Mouse (Mus musculus): Measurements from ENCODE around the gene Nol10. TPM values are rescaled to one million over a fixed set of nuclear protein-coding genes. Genes with fewer than 3 reads are reported as not detected.

Gene Nol10
- polyA plus RNA-seq, 1 experiment = 6.3 TPM

DNA sequence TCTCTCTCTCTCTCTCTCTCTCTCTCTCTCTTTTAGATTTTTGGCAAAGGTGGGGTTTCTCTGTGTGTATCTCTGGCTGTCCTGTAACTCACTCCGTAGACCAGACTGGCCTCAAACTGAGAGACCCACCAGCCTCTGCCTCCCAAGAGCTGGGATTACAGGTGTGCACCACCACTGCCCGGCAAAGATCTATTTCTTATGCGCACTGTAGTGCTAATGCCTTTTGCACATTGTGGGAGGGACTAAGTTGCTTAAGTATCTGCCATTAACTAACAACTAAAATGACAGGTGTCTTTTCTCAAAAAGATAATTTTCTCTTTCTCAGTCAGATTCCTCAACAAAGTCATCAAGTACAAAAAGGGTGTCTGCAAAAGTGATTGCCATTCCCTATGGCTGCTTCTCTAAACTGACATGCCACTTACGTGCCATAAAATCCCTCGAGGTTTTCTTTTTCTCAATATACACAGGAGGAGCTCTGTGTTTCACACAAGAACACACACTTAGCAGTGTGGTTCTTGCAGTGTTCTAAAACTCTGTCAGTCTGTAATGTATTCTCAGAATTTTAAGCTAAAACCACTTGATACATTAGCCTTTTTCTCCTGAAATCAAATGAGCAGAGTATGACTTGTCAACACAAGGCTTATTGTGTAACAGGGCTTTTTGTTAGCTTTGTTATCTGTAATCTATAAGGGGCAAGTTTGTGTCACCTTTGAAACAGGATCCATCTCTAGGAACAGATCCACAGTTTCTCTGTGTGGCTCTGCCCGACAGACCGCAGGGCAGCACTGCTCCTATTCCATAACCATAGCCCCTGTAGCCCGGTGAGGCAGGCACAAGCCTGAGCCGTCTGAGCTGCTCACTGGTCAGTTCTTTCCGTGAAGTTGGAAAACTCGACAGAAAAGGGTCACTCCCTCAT is 77.3 kb downstream of the Nol10 start:
- Histone ChIP-seq H3K27ac (ENCODE audit: insufficient read depth, low read depth, low read length) (no peak overlapping the region), H3K4me3 (ENCODE audit: insufficient read depth, low read length) (no peak overlapping the region), H3K4me1 (ENCODE audit: control insufficient read depth, insufficient read depth, low read length) (peaks cover 15% of the 10 kb centered on the region)
- TF ChIP-seq CTCF (IDR thresholded peaks at IDR 0.05; ENCODE audit: low read depth, low read length) (no peak), POLR2A (IDR thresholded peaks at IDR 0.05; ENCODE audit: borderline replicate concordance, low read depth, low read length) (no peak)

DNA sequence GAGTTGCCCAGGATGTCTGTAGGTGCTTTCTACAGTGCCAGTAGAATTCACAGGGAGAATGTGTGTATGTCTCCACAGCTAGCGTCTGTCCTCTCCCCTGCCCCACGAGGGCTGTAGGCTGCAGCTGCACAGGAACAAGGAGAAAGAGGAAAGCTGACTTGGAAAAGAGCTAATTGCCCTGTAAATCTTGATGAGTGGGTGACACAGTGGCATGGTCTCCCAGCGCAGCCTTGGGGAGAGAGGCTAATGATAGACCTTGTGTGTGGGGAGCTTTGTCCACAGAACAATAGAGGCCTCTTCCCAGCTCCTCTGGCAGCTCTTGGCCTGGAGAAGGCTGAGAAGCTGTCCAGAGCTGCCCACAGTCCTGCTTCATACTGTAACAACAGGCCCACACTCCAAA is 78.5 kb downstream of the Nol10 start:
- no peak overlapping the region for H3K4me3 ChIP-seq (ENCODE audit: insufficient read depth, low read length)
- no peak for TF ChIP-seq CTCF (IDR thresholded peaks at IDR 0.05; ENCODE audit: low read depth, low read length)
- TF ChIP-seq POLR2A (IDR thresholded peaks at IDR 0.05; ENCODE audit: borderline replicate concordance, low read depth, low read length) = no peak
- no peak overlapping the region for H3K27ac ChIP-seq (ENCODE audit: insufficient read depth, low read depth, low read length)
- peaks cover 15% of the 10 kb centered on the region for H3K4me1 ChIP-seq (ENCODE audit: control insufficient read depth, insufficient read depth, low read length)

DNA sequence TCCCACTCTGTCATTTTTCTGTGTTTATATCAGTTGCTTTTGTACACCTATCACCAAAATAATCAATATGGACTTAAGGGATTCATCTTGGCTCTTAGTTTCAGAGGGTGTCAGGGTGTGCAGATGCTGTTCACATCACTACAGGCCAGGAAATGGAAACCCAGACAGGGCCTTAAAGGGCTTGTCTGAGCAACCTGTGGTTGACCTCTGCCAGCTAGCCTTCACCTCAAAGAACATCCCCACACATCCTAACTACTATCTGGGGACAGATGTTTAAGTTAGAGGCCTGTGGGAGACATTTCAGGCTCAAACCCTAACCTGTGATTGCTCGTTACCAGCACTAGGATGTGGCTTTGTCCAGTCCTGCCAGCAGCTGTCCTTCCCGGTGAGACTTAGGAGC is 82.3 kb downstream of the Nol10 start:
- H3K27ac ChIP-seq (ENCODE audit: insufficient read depth, low read depth, low read length) = no peak overlapping the region
- no peak overlapping the region for H3K4me3 ChIP-seq (ENCODE audit: insufficient read depth, low read length)
- TF ChIP-seq POLR2A (IDR thresholded peaks at IDR 0.05; ENCODE audit: borderline replicate concordance, low read depth, low read length) (no peak), CTCF (IDR thresholded peaks at IDR 0.05; ENCODE audit: low read depth, low read length) (no peak)
- H3K4me1 ChIP-seq (ENCODE audit: control insufficient read depth, insufficient read depth, low read length) = peaks cover 15% of the 10 kb centered on the region

DNA sequence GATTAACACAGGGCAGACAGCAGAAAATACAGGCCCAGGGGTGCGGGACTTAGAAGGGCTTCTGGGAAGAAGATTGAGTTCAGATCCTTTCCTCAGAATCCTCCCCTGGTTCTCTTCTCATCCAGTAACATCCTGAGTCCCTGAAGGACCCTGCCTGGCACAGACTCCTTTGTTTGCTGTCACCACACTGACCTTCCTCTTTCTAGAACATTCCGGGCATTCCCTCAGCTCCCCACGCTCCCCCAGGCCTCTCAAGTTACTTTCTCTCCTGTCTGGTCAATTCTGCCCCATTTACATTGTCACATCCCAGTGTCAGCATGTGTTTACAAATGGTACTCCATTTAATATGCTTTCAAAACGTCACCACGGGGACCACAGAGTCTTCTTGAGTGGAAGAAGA is 82.9 kb downstream of the Nol10 start:
- no peak overlapping the region for H3K4me3 ChIP-seq (ENCODE audit: insufficient read depth, low read length)
- peaks cover 15% of the 10 kb centered on the region for H3K4me1 ChIP-seq (ENCODE audit: control insufficient read depth, insufficient read depth, low read length)
- TF ChIP-seq POLR2A (IDR thresholded peaks at IDR 0.05; ENCODE audit: borderline replicate concordance, low read depth, low read length) = no peak
- no peak for TF ChIP-seq CTCF (IDR thresholded peaks at IDR 0.05; ENCODE audit: low read depth, low read length)
- no peak overlapping the region for H3K27ac ChIP-seq (ENCODE audit: insufficient read depth, low read depth, low read length)

DNA sequence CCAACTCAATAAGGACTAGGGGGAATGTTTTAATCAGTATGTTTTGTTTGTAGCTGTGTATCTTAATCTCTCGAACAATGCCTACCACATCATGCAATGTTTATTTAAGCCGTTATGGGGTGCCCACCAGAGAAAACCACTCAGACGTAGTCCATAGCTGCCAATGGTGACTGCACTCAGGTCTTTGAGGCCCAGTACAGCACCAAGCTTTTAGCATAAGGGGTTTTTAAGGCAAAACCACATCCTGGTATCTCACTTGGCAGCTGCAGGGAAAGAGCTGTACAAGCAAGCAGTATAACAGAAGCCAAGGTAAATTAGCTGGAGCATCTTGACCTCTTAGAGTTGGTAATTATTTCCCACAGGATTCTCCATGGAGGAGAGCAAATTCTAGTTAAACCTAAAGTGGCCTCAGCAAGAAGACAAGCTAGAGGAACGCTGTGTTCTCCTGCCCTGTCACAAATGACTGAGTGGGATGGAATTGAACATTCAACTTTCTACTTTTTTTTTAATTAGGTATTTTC is 83.6 kb downstream of the Nol10 start:
- Histone ChIP-seq H3K4me3 (ENCODE audit: insufficient read depth, low read length) (no peak overlapping the region), H3K27ac (ENCODE audit: insufficient read depth, low read depth, low read length) (no peak overlapping the region), H3K4me1 (ENCODE audit: control insufficient read depth, insufficient read depth, low read length) (peaks cover 12% of the 10 kb centered on the region)
- TF ChIP-seq POLR2A (IDR thresholded peaks at IDR 0.05; ENCODE audit: borderline replicate concordance, low read depth, low read length) (no peak), CTCF (IDR thresholded peaks at IDR 0.05; ENCODE audit: low read depth, low read length) (no peak)

DNA sequence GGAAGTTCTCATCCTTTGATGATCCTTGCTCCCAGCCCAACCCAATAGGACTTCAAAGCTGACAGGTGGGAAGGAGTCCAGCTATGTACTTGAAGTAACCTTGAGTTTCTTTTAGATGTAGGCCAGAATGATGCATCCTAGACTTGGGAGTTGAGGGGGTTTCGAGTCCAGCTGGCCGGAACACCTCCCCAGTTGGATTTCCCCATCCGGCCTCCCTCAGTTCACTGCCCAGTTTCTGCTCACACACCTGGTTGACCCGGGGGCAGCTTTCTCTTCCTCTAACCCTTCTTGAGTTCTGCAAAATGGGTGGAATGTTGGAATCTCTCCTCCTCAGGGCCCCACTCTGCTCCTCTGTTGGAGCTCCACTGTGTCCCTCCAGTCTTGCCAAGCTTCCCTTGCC is 85.5 kb downstream of the Nol10 start:
- no peak overlapping the region for H3K4me3 ChIP-seq (ENCODE audit: insufficient read depth, low read length)
- H3K27ac ChIP-seq (ENCODE audit: insufficient read depth, low read depth, low read length) = no peak overlapping the region
- TF ChIP-seq CTCF (IDR thresholded peaks at IDR 0.05; ENCODE audit: low read depth, low read length) (no peak), POLR2A (IDR thresholded peaks at IDR 0.05; ENCODE audit: borderline replicate concordance, low read depth, low read length) (no peak)
- no peaks in the 10 kb centered on the region for H3K4me1 ChIP-seq (ENCODE audit: control insufficient read depth, insufficient read depth, low read length)

DNA sequence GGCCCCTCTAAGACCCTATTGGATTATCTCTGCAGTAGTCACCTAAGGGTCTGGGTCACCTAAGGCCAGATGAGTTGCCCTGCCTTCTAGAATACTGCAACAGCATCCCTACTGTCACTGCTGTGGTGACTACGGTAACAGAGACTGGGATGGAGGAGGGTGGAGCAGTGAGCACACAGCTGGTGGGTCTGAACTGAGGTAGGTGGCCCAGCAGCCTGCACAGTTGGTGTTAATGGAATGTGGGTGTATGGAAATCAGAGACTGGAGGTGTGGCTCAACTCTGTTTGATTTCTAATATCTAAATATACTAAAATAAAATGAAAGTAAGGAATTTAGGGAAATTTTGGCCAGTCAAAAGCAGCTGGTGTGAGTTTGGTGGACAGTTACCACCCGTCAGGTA is 88.2 kb downstream of the Nol10 start:
- no peak overlapping the region for H3K4me3 ChIP-seq (ENCODE audit: insufficient read depth, low read length)
- H3K4me1 ChIP-seq (ENCODE audit: control insufficient read depth, insufficient read depth, low read length) = no peaks in the 10 kb centered on the region
- TF ChIP-seq POLR2A (IDR thresholded peaks at IDR 0.05; ENCODE audit: borderline replicate concordance, low read depth, low read length) = no peak
- no peak for TF ChIP-seq CTCF (IDR thresholded peaks at IDR 0.05; ENCODE audit: low read depth, low read length)

DNA sequence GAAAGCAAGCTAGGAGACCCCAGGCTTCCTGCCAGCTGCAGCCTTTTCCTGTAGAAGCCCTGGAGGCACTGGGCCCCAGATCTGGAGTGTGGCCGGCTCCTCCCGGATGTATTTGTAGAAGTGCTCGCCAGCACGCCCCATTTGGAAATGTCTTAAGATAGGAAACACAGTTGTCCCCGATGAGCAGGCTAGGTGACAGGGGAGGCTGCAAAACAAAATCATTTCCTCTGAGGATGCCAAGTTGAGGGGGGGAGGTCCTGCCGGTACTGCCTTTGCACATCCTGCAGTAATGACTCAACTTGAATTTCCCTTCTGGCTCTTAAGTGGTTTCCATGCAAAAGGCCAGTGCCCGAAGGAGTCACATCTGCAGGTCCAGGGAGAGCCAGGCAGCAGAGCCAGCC is 92.0 kb downstream of the Nol10 start:
- Histone ChIP-seq H3K4me1 (ENCODE audit: control insufficient read depth, insufficient read depth, low read length) (no peaks in the 10 kb centered on the region), H3K4me3 (ENCODE audit: insufficient read depth, low read length) (no peak overlapping the region), H3K27ac (ENCODE audit: insufficient read depth, low read depth, low read length) (no peak overlapping the region)
- no peak for TF ChIP-seq CTCF (IDR thresholded peaks at IDR 0.05; ENCODE audit: low read depth, low read length)
- TF ChIP-seq POLR2A (IDR thresholded peaks at IDR 0.05; ENCODE audit: borderline replicate concordance, low read depth, low read length) = no peak

More for the DNA sequence above, 88.2 kb downstream of the Nol10 start:
- H3K27ac ChIP-seq (ENCODE audit: insufficient read depth, low read depth, low read length) = no peak overlapping the region

DNA sequence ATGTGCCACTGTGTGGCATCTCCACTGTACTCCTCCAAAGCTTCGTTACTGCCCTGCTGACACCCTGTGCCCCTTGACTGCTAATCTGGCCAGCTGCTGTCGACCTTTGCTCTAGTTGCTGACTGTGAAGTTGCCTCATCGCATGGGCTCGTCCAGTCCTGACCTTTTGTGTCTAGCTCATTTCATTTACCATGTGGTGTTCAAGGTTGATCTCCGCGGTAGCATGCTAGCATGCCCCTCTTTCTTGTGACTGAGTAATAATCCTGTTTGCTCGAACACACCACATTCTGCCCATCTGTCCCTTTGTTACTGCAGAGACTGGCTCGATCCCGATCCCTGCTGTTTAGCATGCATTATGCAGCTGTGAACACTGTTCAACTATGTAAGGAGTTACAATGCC is 93.2 kb downstream of the Nol10 start:
- TF ChIP-seq CTCF (IDR thresholded peaks at IDR 0.05; ENCODE audit: low read depth, low read length) (no peak), POLR2A (IDR thresholded peaks at IDR 0.05; ENCODE audit: borderline replicate concordance, low read depth, low read length) (no peak)
- no peaks in the 10 kb centered on the region for H3K4me1 ChIP-seq (ENCODE audit: control insufficient read depth, insufficient read depth, low read length)
- no peak overlapping the region for H3K27ac ChIP-seq (ENCODE audit: insufficient read depth, low read depth, low read length)
- H3K4me3 ChIP-seq (ENCODE audit: insufficient read depth, low read length) = no peak overlapping the region

DNA sequence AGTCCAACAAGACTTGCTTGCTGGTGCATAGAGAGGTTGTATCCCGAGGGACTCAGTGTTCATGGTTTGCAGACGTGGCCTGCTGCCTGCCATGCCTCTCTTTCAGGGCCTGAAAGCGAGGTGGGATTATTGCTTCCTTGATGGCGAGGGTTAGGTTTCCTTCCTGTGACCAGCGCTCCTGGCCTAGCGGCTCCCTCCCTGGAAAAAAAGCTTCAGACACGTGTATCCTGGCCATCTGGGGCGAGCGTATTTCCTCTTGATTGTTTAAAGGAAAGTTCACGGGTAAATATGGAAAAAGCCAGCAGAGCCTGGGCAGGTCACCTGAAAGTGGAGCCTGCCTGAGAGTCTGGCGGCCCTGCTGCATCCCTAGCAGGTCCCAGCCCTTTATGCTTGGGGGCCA is 96.1 kb downstream of the Nol10 start:
- Histone ChIP-seq H3K4me1 (ENCODE audit: control insufficient read depth, insufficient read depth, low read length) (no peaks in the 10 kb centered on the region), H3K4me3 (ENCODE audit: insufficient read depth, low read length) (no peak overlapping the region), H3K27ac (ENCODE audit: insufficient read depth, low read depth, low read length) (no peak overlapping the region)
- no peak for TF ChIP-seq POLR2A (IDR thresholded peaks at IDR 0.05; ENCODE audit: borderline replicate concordance, low read depth, low read length)
- TF ChIP-seq CTCF (IDR thresholded peaks at IDR 0.05; ENCODE audit: low read depth, low read length) = no peak

Measured in bone marrow macrophage, adult 2 months (primary cell).